Mouse (Mus musculus): ENCODE results near the gene St3gal3.

DNA sequence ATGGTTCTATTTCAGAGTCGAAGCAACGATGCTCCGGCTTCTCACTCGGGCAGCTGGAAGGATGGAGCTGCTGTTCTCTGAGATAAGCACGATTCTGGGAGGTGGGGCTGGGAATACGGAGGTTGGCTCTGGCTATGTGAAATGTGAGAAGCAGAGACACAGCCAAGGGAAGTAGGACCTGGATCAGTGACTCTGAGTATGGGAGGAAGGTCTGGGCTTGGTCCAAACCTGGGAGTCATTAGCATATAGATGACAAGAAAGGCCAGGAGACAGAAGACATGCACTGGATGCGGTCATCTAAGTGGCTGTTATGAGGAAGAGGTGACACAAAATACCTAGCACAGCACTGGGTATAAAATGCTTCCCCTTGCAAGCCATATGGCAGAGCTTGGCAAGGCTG is 108.8 kb downstream of the St3gal3 start:
- TF ChIP-seq POLR2A (IDR thresholded peaks at IDR 0.05; ENCODE audit: extremely low read depth, insufficient read depth, low read length) (no peak), CTCF (IDR thresholded peaks at IDR 0.05; ENCODE audit: low read depth, low read length) (no peak)

All from liver, adult 2 months (tissue).